Mouse (Mus musculus) embryonic facial prominence, embryonic 10.5 days (tissue): ENCODE data around the gene Olfr1326-ps1. TPM values are rescaled to one million over a fixed set of nuclear protein-coding genes. Genes with fewer than 3 reads are reported as not detected.

Experiments
- DNase-seq: peaks from one replicate; pipeline ENCODE4 v3.0.0-alpha.2; 2017; ENCODE audit warnings: low spot score
- H3K27ac ChIP-seq: fragments of 300-500 bp; sonication (generic); replicated peaks from 2 replicates; pipeline ENCODE4 v1.5.1; 2016; ENCODE audit warnings: mild to moderate bottlenecking
- H3K27me3 ChIP-seq: fragments of 300-500 bp; sonication (generic); replicated peaks from 2 replicates; pipeline ENCODE4 v1.6.1; 2016; ENCODE audit warnings: low read depth, mild to moderate bottlenecking; ENCODE audit not compliant: poor library complexity, severe bottlenecking
- H3K36me3 ChIP-seq: fragments of 300-500 bp; sonication (generic); replicated peaks from 2 replicates; pipeline ENCODE4 v1.6.1; 2016; ENCODE audit warnings: mild to moderate bottlenecking, moderate library complexity
- H3K4me1 ChIP-seq: fragments of 300-500 bp; sonication (generic); 2 replicates; pipeline ENCODE4 v1.6.1; 2016
- H3K4me3 ChIP-seq: fragments of 300-500 bp; sonication (generic); 2 replicates; pipeline ENCODE4 v1.5.1; 2016; ENCODE audit warnings: mild to moderate bottlenecking, moderate library complexity
- H3K9me3 ChIP-seq: fragments of 300-500 bp; sonication (generic); 2 replicates; pipeline ENCODE4 v1.6.1; 2016; ENCODE audit warnings: mild to moderate bottlenecking
- WGBS: fragments of 180-500 bp; shearing (Covaris S2); methylation state at CpG from one replicate; pipeline ENCODE4 v1.1.7; 2016; 5-methylcytosine and 5-hydroxymethylcytosine counted together
- polyA plus RNA-seq: library from polyadenylated mRNA; unstranded; fragments of >200 nt; fragmentation: Nextera tagmentation; extraction: Ambion mirVana; gene quantifications from 2 replicates; pipeline ENCODE4 v1.2.1, GENCODE M21; 2016

The Olfr1326-ps1 gene
- not detected in 2 replicates for polyA plus RNA-seq

DNA sequence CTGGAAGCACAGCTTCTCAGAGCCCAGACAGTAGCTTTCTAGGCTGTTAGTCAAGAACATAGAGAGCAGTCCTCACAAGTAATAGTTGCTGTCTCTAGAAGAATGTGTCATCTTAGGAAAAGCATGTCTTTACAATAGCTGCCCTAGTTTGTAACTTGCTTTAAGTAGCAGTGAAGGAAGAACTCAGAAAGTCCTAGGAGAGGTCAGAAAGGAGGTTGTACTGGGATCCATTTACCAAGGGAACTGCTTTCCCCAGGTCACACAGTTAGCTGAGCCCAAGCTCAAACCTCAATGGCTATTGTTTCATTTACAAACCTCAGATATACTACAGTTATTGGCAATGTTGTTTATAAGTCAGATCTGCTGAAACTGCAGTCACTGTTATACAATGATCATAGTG, at the start of gene Olfr1326-ps1:
Gene Olfr1326-ps1 (minus strand): TSS at position 101 of the 400 bp plus-strand sequence.
- Histone ChIP-seq H3K9me3 (no peaks in the 10 kb centered on the region), H3K27me3 (no peaks in the 10 kb centered on the region), H3K4me3 (no peak within 1 kb of the TSS), H3K27ac (no peak within 1 kb of the TSS), H3K4me1 (no peaks in the 10 kb centered on the region), H3K36me3 (no peaks in the 10 kb centered on the region)
- DNase-seq = no peak

DNA sequence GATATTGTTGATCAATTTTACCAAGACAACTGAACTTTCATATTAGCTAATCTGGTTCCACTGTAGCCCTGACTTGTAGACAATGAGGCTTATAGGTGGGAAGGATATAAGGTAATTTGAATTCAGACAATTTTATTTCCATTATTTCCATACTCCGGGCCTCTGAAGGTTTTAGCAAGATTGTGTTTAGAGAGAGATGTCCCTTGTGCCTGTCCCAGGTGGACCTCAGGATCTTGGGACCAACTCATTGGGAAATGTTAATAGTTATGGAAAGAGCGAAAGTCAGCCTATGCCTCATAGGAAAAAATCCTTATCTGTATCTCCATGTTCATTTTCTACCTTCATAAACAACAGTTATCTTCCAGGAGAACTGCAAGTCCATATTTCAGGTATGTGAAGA, 17.7 kb upstream of the Olfr1326-ps1 start, which contains the start of gene Olfr1325:
Gene Olfr1325 (plus strand): TSS at position 301 of the 400 bp plus-strand sequence.
- H3K27ac ChIP-seq = no peak within 1 kb of the TSS
- no peaks in the 10 kb centered on the region for H3K27me3 ChIP-seq
- WGBS = 86% methylated on average over 2 of the region's 2 CpGs
- no peaks in the 10 kb centered on the region for H3K9me3 ChIP-seq
- no peak for DNase-seq
- no peak within 1 kb of the TSS for H3K4me3 ChIP-seq
- no peaks in the 10 kb centered on the region for H3K36me3 ChIP-seq
- H3K4me1 ChIP-seq = no peaks in the 10 kb centered on the region

Other genes with a start within 250 kb of the Olfr1326-ps1 start
- gene Plxna3, start 245.8 kb downstream of the Olfr1326-ps1 start, polyA plus RNA-seq = 18.3 and 19.6 TPM in 2 replicates
- gene Lage3, start 221.3 kb downstream of the Olfr1326-ps1 start, polyA plus RNA-seq = 114 and 119 TPM in 2 replicates
- gene Ubl4a, start 201.7 kb downstream of the Olfr1326-ps1 start, polyA plus RNA-seq = 61.1 and 69.8 TPM in 2 replicates
- gene Slc10a3, start 201.5 kb downstream of the Olfr1326-ps1 start, polyA plus RNA-seq = 12.3 and 13.0 TPM in 2 replicates
- 23.7 and 23.8 TPM in 2 replicates for gene Fam3a, start 181.6 kb downstream of the Olfr1326-ps1 start, polyA plus RNA-seq
- gene Ikbkg, start 181.6 kb downstream of the Olfr1326-ps1 start, polyA plus RNA-seq = 18.7 and 18.9 TPM in 2 replicates
- gene G6pdx, start 145.7 kb downstream of the Olfr1326-ps1 start, polyA plus RNA-seq = 54.7 and 57.3 TPM in 2 replicates
- not detected in 2 replicates for gene Gm6880, start 93.5 kb downstream of the Olfr1326-ps1 start, polyA plus RNA-seq
- gene Olfr1325, start 17.8 kb upstream of the Olfr1326-ps1 start, polyA plus RNA-seq = not detected in 2 replicates
- gene Gm5640, start 70.7 kb upstream of the Olfr1326-ps1 start, polyA plus RNA-seq = not detected in 2 replicates
- not detected in 2 replicates for gene Gm6890, start 166.0 kb upstream of the Olfr1326-ps1 start, polyA plus RNA-seq